Mouse (Mus musculus): ENCODE measurements around the gene Nek6. TPM values are rescaled to one million over a fixed set of nuclear protein-coding genes. Genes with fewer than 3 reads are reported as not detected.
A peak's percentile ranks its signal among the peaks of the same experiment; 100 is the strongest.

Gene Nek6
- polyA plus RNA-seq, 1 experiment from 2014 or later: 47.6 TPM

GRCm38 (mm10) chr2:38481166-38481778 is 30.2 kb upstream of the Nek6 start:
- peak overlapping the region; percentile 51; the same call in 1 of the 2 replicates for H3K27ac ChIP-seq (ENCODE audit: low read length)

GRCm38 (mm10) chr2:38482122-38482521 is 29.3 kb upstream of the Nek6 start:
- Histone ChIP-seq H3K9ac (ENCODE audit: low read depth, low read length) (no peak overlapping the region), H3K4me1 (ENCODE audit: control insufficient read depth, low read depth, low read length) (peaks cover 15% of the 10 kb centered on the region), H3K4me2 (ENCODE audit: low read depth, low read length) (no peak overlapping the region), H3K4me3 (ENCODE audit: low read depth, low read length) (no peak overlapping the region), H3K27ac (ENCODE audit: low read length) (0 out of 2 replicates have a peak overlapping the region, but pooled peaks have one; percentile 15), H3K9me3 (replicated peaks; ENCODE audit: control insufficient read depth, low read length) (no peaks in the 10 kb centered on the region), H3K36me3 (ENCODE audit: control insufficient read depth, insufficient read depth) (no peaks in the 10 kb centered on the region), H3K27me3 (ENCODE audit: control insufficient read depth, insufficient read depth, low read depth, low read length) (no peaks in the 10 kb centered on the region)
- ATAC-seq (ENCODE audit: low read depth): no peak
- 70% methylated on average over 3 of the region's 3 CpGs for WGBS (ENCODE audit: insufficient replicate concordance)

More at GRCm38 (mm10) chr2:38481166-38481778, 30.2 kb upstream of the Nek6 start:
- Histone ChIP-seq H3K9ac (ENCODE audit: low read depth, low read length) (no peak overlapping the region), H3K9me3 (replicated peaks; ENCODE audit: control insufficient read depth, low read length) (no peaks in the 10 kb centered on the region), H3K4me3 (ENCODE audit: low read depth, low read length) (no peak overlapping the region), H3K4me1 (ENCODE audit: control insufficient read depth, low read depth, low read length) (peaks cover 10% of the 10 kb centered on the region), H3K27me3 (ENCODE audit: control insufficient read depth, insufficient read depth, low read depth, low read length) (no peaks in the 10 kb centered on the region), H3K36me3 (ENCODE audit: control insufficient read depth, insufficient read depth) (no peaks in the 10 kb centered on the region), H3K4me2 (ENCODE audit: low read depth, low read length) (no peak overlapping the region)
- 23% methylated on average over 6 of the region's 6 CpGs for WGBS (ENCODE audit: insufficient replicate concordance)
- no peak for ATAC-seq (ENCODE audit: low read depth)

DNA sequence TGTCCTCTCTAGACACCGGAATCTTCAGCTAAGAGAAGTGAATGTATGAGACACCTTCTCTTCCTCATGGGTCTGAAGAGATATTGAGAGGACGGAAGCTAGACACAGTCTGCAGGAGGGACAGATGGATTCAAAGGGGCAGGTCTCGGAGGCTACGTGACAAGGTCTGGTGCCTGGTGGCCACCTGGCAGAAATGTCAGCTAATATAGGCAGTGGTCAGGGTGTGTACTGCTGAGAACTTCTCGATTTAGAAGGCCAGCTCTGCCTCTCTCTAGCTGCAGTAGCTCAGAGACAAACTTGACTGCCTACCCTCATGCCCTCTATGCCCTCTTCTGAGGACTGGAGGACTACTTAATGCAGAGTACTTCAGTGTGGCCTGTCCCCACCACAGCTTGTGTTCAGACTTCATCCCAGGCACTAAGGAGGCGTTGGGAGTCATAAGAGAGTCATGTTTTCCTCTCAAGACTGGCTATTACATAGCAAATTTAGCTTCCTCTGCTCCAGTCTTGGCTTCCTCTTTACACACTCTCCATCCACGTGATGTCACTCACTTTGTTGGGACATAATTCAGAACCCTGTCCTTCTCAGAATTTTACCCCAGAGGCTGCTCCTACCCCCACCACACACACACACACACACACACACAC is 28.3 kb upstream of the Nek6 start:
- Histone ChIP-seq H3K27ac (ENCODE audit: low read length) (peak overlapping the region; percentile 61), H3K4me3 (ENCODE audit: low read depth, low read length) (no peak overlapping the region), H3K36me3 (ENCODE audit: control insufficient read depth, insufficient read depth) (no peaks in the 10 kb centered on the region), H3K4me1 (ENCODE audit: control insufficient read depth, low read depth, low read length) (peaks cover 15% of the 10 kb centered on the region), H3K9ac (ENCODE audit: low read depth, low read length) (no peak overlapping the region), H3K9me3 (replicated peaks; ENCODE audit: control insufficient read depth, low read length) (no peaks in the 10 kb centered on the region), H3K4me2 (ENCODE audit: low read depth, low read length) (no peak overlapping the region), H3K27me3 (ENCODE audit: control insufficient read depth, insufficient read depth, low read depth, low read length) (no peaks in the 10 kb centered on the region)
- no peak for ATAC-seq (ENCODE audit: low read depth)
- 43% methylated on average over 7 of the region's 7 CpGs for WGBS (ENCODE audit: insufficient replicate concordance)

GRCm38 (mm10) chr2:38484556-38484955 is 26.9 kb upstream of the Nek6 start:
- H3K9ac ChIP-seq (ENCODE audit: low read depth, low read length): no peak overlapping the region
- 54% methylated on average over 11 of the region's 11 CpGs for WGBS (ENCODE audit: insufficient replicate concordance)
- ATAC-seq (ENCODE audit: low read depth): no peak
- no peaks in the 10 kb centered on the region for H3K36me3 ChIP-seq (ENCODE audit: control insufficient read depth, insufficient read depth)
- H3K4me1 ChIP-seq (ENCODE audit: control insufficient read depth, low read depth, low read length): peaks cover 15% of the 10 kb centered on the region
- H3K4me2 ChIP-seq (ENCODE audit: low read depth, low read length): no peak overlapping the region
- H3K9me3 ChIP-seq (replicated peaks; ENCODE audit: control insufficient read depth, low read length): no peaks in the 10 kb centered on the region
- no peaks in the 10 kb centered on the region for H3K27me3 ChIP-seq (ENCODE audit: control insufficient read depth, insufficient read depth, low read depth, low read length)
- H3K27ac ChIP-seq (ENCODE audit: low read length): peak overlapping the region; percentile 36
- no peak overlapping the region for H3K4me3 ChIP-seq (ENCODE audit: low read depth, low read length)

GRCm38 (mm10) chr2:38485409-38485808 is 26.0 kb upstream of the Nek6 start:
- Histone ChIP-seq H3K27ac (ENCODE audit: low read length) (peak overlapping the region; percentile 77), H3K36me3 (ENCODE audit: control insufficient read depth, insufficient read depth) (no peaks in the 10 kb centered on the region), H3K4me3 (ENCODE audit: low read depth, low read length) (no peak overlapping the region), H3K4me1 (ENCODE audit: control insufficient read depth, low read depth, low read length) (peaks cover 15% of the 10 kb centered on the region), H3K9me3 (replicated peaks; ENCODE audit: control insufficient read depth, low read length) (no peaks in the 10 kb centered on the region), H3K4me2 (ENCODE audit: low read depth, low read length) (no peak overlapping the region; the same call in 1 of the 2 replicates), H3K27me3 (ENCODE audit: control insufficient read depth, insufficient read depth, low read depth, low read length) (no peaks in the 10 kb centered on the region), H3K9ac (ENCODE audit: low read depth, low read length) (no peak overlapping the region)
- ATAC-seq (ENCODE audit: low read depth): peak; percentile 16; the same call in 1 of the 2 replicates
- WGBS (ENCODE audit: insufficient replicate concordance): 42% methylated on average over 3 of the region's 3 CpGs

GRCm38 (mm10) chr2:38485957-38486931 is 25.2 kb upstream of the Nek6 start:
- ATAC-seq (ENCODE audit: low read depth): peak; percentile 86
- 33% methylated on average over 6 of the region's 6 CpGs for WGBS (ENCODE audit: insufficient replicate concordance)
- Histone ChIP-seq H3K27ac (ENCODE audit: low read length) (peak overlapping the region; percentile 82), H3K4me1 (ENCODE audit: control insufficient read depth, low read depth, low read length) (peaks cover 15% of the 10 kb centered on the region), H3K4me2 (ENCODE audit: low read depth, low read length) (no peak overlapping the region; the same call in 1 of the 2 replicates), H3K36me3 (ENCODE audit: control insufficient read depth, insufficient read depth) (no peaks in the 10 kb centered on the region), H3K27me3 (ENCODE audit: control insufficient read depth, insufficient read depth, low read depth, low read length) (no peaks in the 10 kb centered on the region), H3K9me3 (replicated peaks; ENCODE audit: control insufficient read depth, low read length) (no peaks in the 10 kb centered on the region), H3K9ac (ENCODE audit: low read depth, low read length) (no peak overlapping the region), H3K4me3 (ENCODE audit: low read depth, low read length) (no peak overlapping the region)

DNA sequence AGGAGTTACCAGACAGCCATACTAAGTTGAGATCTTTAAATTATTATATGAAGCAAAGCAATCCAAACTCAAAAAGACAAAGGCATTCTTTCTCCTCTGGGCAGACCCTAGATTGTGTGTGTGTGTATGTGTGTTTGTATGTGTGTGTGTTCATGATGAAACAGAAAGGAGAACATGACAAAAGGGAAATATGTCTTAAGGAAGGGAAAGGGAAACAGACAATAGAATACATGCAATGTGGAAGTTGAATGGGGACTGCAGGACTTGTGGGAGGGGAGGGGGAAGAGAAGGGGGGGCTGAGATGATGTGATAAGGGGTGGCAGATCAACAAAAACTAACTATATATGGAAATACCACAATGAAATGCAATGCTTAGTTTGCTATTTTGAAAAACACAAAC is 13.8 kb upstream of the Nek6 start:
- ATAC-seq (ENCODE audit: low read depth): no peak
- H3K9ac ChIP-seq (ENCODE audit: low read depth, low read length): no peak overlapping the region
- H3K27me3 ChIP-seq (ENCODE audit: control insufficient read depth, insufficient read depth, low read depth, low read length): no peaks in the 10 kb centered on the region
- H3K27ac ChIP-seq (ENCODE audit: low read length): no peak overlapping the region
- H3K4me2 ChIP-seq (ENCODE audit: low read depth, low read length): no peak overlapping the region
- H3K36me3 ChIP-seq (ENCODE audit: control insufficient read depth, insufficient read depth): no peaks in the 10 kb centered on the region
- no peak overlapping the region for H3K4me3 ChIP-seq (ENCODE audit: low read depth, low read length)
- no peaks in the 10 kb centered on the region for H3K4me1 ChIP-seq (ENCODE audit: control insufficient read depth, low read depth, low read length)
- no peaks in the 10 kb centered on the region for H3K9me3 ChIP-seq (replicated peaks; ENCODE audit: control insufficient read depth, low read length)

- Histone ChIP-seq H3K4me2 (ENCODE audit: low read depth, low read length) (no peak overlapping the region), H3K4me3 (ENCODE audit: low read depth, low read length) (no peak overlapping the region), H3K27ac (ENCODE audit: low read length) (no peak overlapping the region), H3K4me1 (ENCODE audit: control insufficient read depth, low read depth, low read length) (peaks cover under 1% of the 10 kb centered on the region; the same call in 1 of the 2 replicates), H3K36me3 (ENCODE audit: control insufficient read depth, insufficient read depth) (no peaks in the 10 kb centered on the region), H3K9ac (ENCODE audit: low read depth, low read length) (no peak overlapping the region), H3K27me3 (ENCODE audit: control insufficient read depth, insufficient read depth, low read depth, low read length) (no peaks in the 10 kb centered on the region), H3K9me3 (replicated peaks; ENCODE audit: control insufficient read depth, low read length) (no peaks in the 10 kb centered on the region)
- WGBS (ENCODE audit: insufficient replicate concordance): 81% methylated on average over 1 of the region's 1 CpGs
- ATAC-seq (ENCODE audit: low read depth): no peak
Observed at GRCm38 (mm10) chr2:38501606-38502005, 9.8 kb upstream of the Nek6 start.
